Mouse (Mus musculus): ENCODE measurements at regions not wholly inside any gene's neighbourhood (a gene's known extent, or its start where the extent isn't known, plus 50 kb on each side); places are given as distances from the start of the nearest gene placed in this dataset.

- TF ChIP-seq CTCF (IDR thresholded peaks at IDR 0.05; ENCODE audit: extremely low read depth, insufficient read depth, low read length), result no peak
- TF ChIP-seq POLR2A (IDR thresholded peaks at IDR 0.05; ENCODE audit: extremely low read depth, insufficient read depth, low read length), result no peak
- peaks cover 1% of the 10 kb centered on the region; the same call in 1 of the 2 replicates for H3K4me1 ChIP-seq (ENCODE audit: control insufficient read depth, insufficient read depth, low read length)
- no peak overlapping the region for H3K27ac ChIP-seq (ENCODE audit: insufficient read depth, low read length)
- no peak overlapping the region for H3K4me3 ChIP-seq (ENCODE audit: insufficient read depth, low read length)
Measured at GRCm38 (mm10) chr3:50690750-50691149, 247.3 kb upstream of the Slc7a11 start.

- no peak for TF ChIP-seq POLR2A (IDR thresholded peaks at IDR 0.05; ENCODE audit: extremely low read depth, insufficient read depth, low read length)
- Histone ChIP-seq H3K27ac (ENCODE audit: insufficient read depth, low read length) (no peak overlapping the region), H3K4me1 (ENCODE audit: control insufficient read depth, insufficient read depth, low read length) (peaks cover under 1% of the 10 kb centered on the region; the same call in 1 of the 2 replicates), H3K4me3 (ENCODE audit: insufficient read depth, low read length) (no peak overlapping the region)
Measured at GRCm38 (mm10) chr3:50689375-50689774, 246.0 kb upstream of the Slc7a11 start.

- Histone ChIP-seq H3K4me1 (ENCODE audit: control insufficient read depth, insufficient read depth, low read length) (no peaks in the 10 kb centered on the region), H3K4me3 (ENCODE audit: insufficient read depth, low read length) (no peak overlapping the region), H3K27ac (ENCODE audit: insufficient read depth, low read length) (no peak overlapping the region)
- TF ChIP-seq CTCF (IDR thresholded peaks at IDR 0.05; ENCODE audit: extremely low read depth, insufficient read depth, low read length) (no peak), POLR2A (IDR thresholded peaks at IDR 0.05; ENCODE audit: extremely low read depth, insufficient read depth, low read length) (no peak)
Measured at GRCm38 (mm10) chr3:50687755-50688154, 244.3 kb upstream of the Slc7a11 start.

- Histone ChIP-seq H3K4me1 (ENCODE audit: control insufficient read depth, insufficient read depth, low read length) (no peaks in the 10 kb centered on the region), H3K4me3 (ENCODE audit: insufficient read depth, low read length) (no peak overlapping the region), H3K27ac (ENCODE audit: insufficient read depth, low read length) (no peak overlapping the region)
- no peak for TF ChIP-seq CTCF (IDR thresholded peaks at IDR 0.05; ENCODE audit: extremely low read depth, insufficient read depth, low read length)
- no peak for TF ChIP-seq POLR2A (IDR thresholded peaks at IDR 0.05; ENCODE audit: extremely low read depth, insufficient read depth, low read length)
Measured at GRCm38 (mm10) chr3:50678611-50678988, 235.2 kb upstream of the Slc7a11 start.

GRCm38 (mm10) chr3:50677953-50678610 is 234.7 kb upstream of the Slc7a11 start:
- TF ChIP-seq CTCF (IDR thresholded peaks at IDR 0.05; ENCODE audit: extremely low read depth, insufficient read depth, low read length), result no peak
- Histone ChIP-seq H3K4me1 (ENCODE audit: control insufficient read depth, insufficient read depth, low read length) (no peaks in the 10 kb centered on the region), H3K4me3 (ENCODE audit: insufficient read depth, low read length) (no peak overlapping the region), H3K27ac (ENCODE audit: insufficient read depth, low read length) (no peak overlapping the region)

- Histone ChIP-seq H3K4me3 (ENCODE audit: insufficient read depth, low read length) (no peak overlapping the region), H3K4me1 (ENCODE audit: control insufficient read depth, insufficient read depth, low read length) (no peaks in the 10 kb centered on the region), H3K27ac (ENCODE audit: insufficient read depth, low read length) (no peak overlapping the region)
- TF ChIP-seq CTCF (IDR thresholded peaks at IDR 0.05; ENCODE audit: extremely low read depth, insufficient read depth, low read length), result no peak
- TF ChIP-seq POLR2A (IDR thresholded peaks at IDR 0.05; ENCODE audit: extremely low read depth, insufficient read depth, low read length), result no peak
Measured at GRCm38 (mm10) chr3:50675769-50676168, 232.4 kb upstream of the Slc7a11 start.

GRCm38 (mm10) chr3:50674860-50675566 is 231.6 kb upstream of the Slc7a11 start:
- H3K4me1 ChIP-seq (ENCODE audit: control insufficient read depth, insufficient read depth, low read length), result no peaks in the 10 kb centered on the region
- no peak overlapping the region for H3K27ac ChIP-seq (ENCODE audit: insufficient read depth, low read length)
- no peak overlapping the region for H3K4me3 ChIP-seq (ENCODE audit: insufficient read depth, low read length)
- no peak for TF ChIP-seq POLR2A (IDR thresholded peaks at IDR 0.05; ENCODE audit: extremely low read depth, insufficient read depth, low read length)
- no peak for TF ChIP-seq CTCF (IDR thresholded peaks at IDR 0.05; ENCODE audit: extremely low read depth, insufficient read depth, low read length)

- no peak overlapping the region for H3K4me3 ChIP-seq (ENCODE audit: insufficient read depth, low read length)
- no peak overlapping the region for H3K27ac ChIP-seq (ENCODE audit: insufficient read depth, low read length)
- TF ChIP-seq POLR2A (IDR thresholded peaks at IDR 0.05; ENCODE audit: extremely low read depth, insufficient read depth, low read length) (no peak), CTCF (IDR thresholded peaks at IDR 0.05; ENCODE audit: extremely low read depth, insufficient read depth, low read length) (no peak)
- H3K4me1 ChIP-seq (ENCODE audit: control insufficient read depth, insufficient read depth, low read length), result no peaks in the 10 kb centered on the region; the same call in 1 of the 2 replicates
Measured at GRCm38 (mm10) chr3:50665316-50665715, 221.9 kb upstream of the Slc7a11 start.

- TF ChIP-seq POLR2A (IDR thresholded peaks at IDR 0.05; ENCODE audit: extremely low read depth, insufficient read depth, low read length) (no peak), CTCF (IDR thresholded peaks at IDR 0.05; ENCODE audit: extremely low read depth, insufficient read depth, low read length) (no peak)
- no peaks in the 10 kb centered on the region; the same call in 1 of the 2 replicates for H3K4me1 ChIP-seq (ENCODE audit: control insufficient read depth, insufficient read depth, low read length)
- H3K4me3 ChIP-seq (ENCODE audit: insufficient read depth, low read length), result no peak overlapping the region
- no peak overlapping the region for H3K27ac ChIP-seq (ENCODE audit: insufficient read depth, low read length)
Measured at GRCm38 (mm10) chr3:50660966-50661365, 217.6 kb upstream of the Slc7a11 start.

GRCm38 (mm10) chr3:50660566-50660965 is 217.2 kb upstream of the Slc7a11 start:
- Histone ChIP-seq H3K27ac (ENCODE audit: insufficient read depth, low read length) (no peak overlapping the region), H3K4me3 (ENCODE audit: insufficient read depth, low read length) (no peak overlapping the region), H3K4me1 (ENCODE audit: control insufficient read depth, insufficient read depth, low read length) (no peaks in the 10 kb centered on the region; the same call in 1 of the 2 replicates)
- TF ChIP-seq CTCF (IDR thresholded peaks at IDR 0.05; ENCODE audit: extremely low read depth, insufficient read depth, low read length), result no peak

All from cortical plate, adult 2 months (tissue).